Mouse (Mus musculus): ENCODE measurements around the gene Fam149a.

GRCm38 (mm10) chr8:45329206-45329980 is 52.7 kb downstream of the Fam149a start:
- TF ChIP-seq CTCF (IDR thresholded peaks at IDR 0.05; ENCODE audit: low read depth, low read length) (no peak), POLR2A (IDR thresholded peaks at IDR 0.05; ENCODE audit: borderline replicate concordance, low read depth, low read length) (no peak)

All from bone marrow macrophage, adult 2 months (primary cell).